Mouse (Mus musculus) embryonic facial prominence, embryonic 15.5 days (tissue): Measurements from ENCODE around the gene Tmem52. TPM values are rescaled to one million over a fixed set of nuclear protein-coding genes. Genes with fewer than 3 reads are reported as not detected.

Experiments
- ATAC-seq: fragments of 200-750 bp; cut with Nextera tagmentation; 2 replicates; pipeline ENCODE4 v1.8.0; 2017; ENCODE audit warnings: low read depth, moderate TSS enrichment; ENCODE audit not compliant: insufficient number of reproducible peaks, low FRiP score, low TSS enrichment
- H3K27ac ChIP-seq: fragments of 300-500 bp; sonication (generic); replicated peaks from 2 replicates; pipeline ENCODE4 v1.5.1; 2015; ENCODE audit warnings: mild to moderate bottlenecking, inconsistent platforms
- H3K27me3 ChIP-seq: fragments of 300-500 bp; sonication (generic); 2 replicates; pipeline ENCODE4 v1.6.1; 2015; ENCODE audit warnings: inconsistent platforms
- H3K36me3 ChIP-seq: fragments of 300-500 bp; sonication (generic); 2 replicates; pipeline ENCODE4 v1.6.1; 2015; ENCODE audit warnings: mild to moderate bottlenecking, inconsistent platforms
- H3K4me1 ChIP-seq: fragments of 300-500 bp; sonication (generic); 2 replicates; pipeline ENCODE4 v1.6.1; 2015; ENCODE audit warnings: inconsistent platforms
- H3K4me2 ChIP-seq: fragments of 300-500 bp; sonication (generic); replicated peaks from 2 replicates; pipeline ENCODE4 v1.6.1; 2015; ENCODE audit warnings: mild to moderate bottlenecking, inconsistent platforms
- H3K4me3 ChIP-seq: fragments of 300-500 bp; sonication (generic); replicated peaks from 2 replicates; pipeline ENCODE4 v1.5.1; 2015; ENCODE audit warnings: mild to moderate bottlenecking, inconsistent platforms
- H3K9ac ChIP-seq: fragments of 300-500 bp; sonication (generic); 2 replicates; pipeline ENCODE4 v1.6.1; 2015; ENCODE audit warnings: inconsistent platforms
- H3K9me3 ChIP-seq: fragments of 300-500 bp; sonication (generic); replicated peaks from 2 replicates; pipeline ENCODE4 v1.6.1; 2016; ENCODE audit warnings: inconsistent platforms
- WGBS: fragments of 180-500 bp; shearing (Covaris S2); methylation state at CpG from one replicate; pipeline ENCODE4 v1.1.7; 2015; 5-methylcytosine and 5-hydroxymethylcytosine counted together
- polyA plus RNA-seq: library from polyadenylated mRNA; unstranded; fragments of >200 nt; fragmentation: Nextera tagmentation; extraction: Ambion mirVana; gene quantifications from 2 replicates; pipeline ENCODE4 v1.2.1, GENCODE M21; 2015

Tmem52 gene
- polyA plus RNA-seq, 1 experiment from 2014 or later, result 1.3 TPM

DNA sequence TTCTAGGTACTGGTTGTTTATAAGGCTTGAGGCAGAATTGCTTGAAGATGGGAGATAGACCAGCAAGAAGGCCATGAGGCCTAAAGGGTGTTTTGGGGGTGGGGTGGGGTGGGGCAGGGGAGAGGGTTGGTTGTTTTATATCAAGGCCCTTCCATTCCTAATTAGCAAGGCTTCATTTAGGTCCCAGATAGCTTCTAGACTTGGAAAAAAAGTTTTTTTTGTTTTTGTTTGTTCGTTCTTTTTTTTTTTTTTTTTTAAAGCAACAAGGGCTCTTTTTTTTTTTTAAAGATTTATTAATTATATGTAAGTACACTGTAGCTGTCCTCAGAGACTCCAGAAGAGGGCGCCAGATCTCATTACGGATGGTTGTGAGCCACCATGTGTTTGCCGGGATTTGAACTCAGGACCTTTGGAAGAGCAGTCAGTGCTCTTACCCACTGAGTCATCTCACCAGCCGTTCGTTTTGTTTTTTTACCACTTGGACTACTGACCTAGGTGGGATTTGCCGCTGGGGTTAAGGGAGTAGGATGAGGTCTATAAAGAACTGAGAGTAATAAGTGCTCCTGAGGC, 49.1 kb downstream of the Tmem52 start:
- no peak overlapping the region for H3K9ac ChIP-seq
- WGBS, result 88% methylated on average over 7 of the region's 7 CpGs
- H3K27ac ChIP-seq, result no peak overlapping the region
- H3K27me3 ChIP-seq, result no peaks in the 10 kb centered on the region
- H3K4me1 ChIP-seq, result no peaks in the 10 kb centered on the region
- ATAC-seq, result no peak
- no peaks in the 10 kb centered on the region for H3K9me3 ChIP-seq
- peaks cover 8% of the 10 kb centered on the region; the same call in 1 of the 2 replicates for H3K36me3 ChIP-seq
- no peak overlapping the region for H3K4me3 ChIP-seq
- no peak overlapping the region for H3K4me2 ChIP-seq

Other genes with a start within 250 kb of the Tmem52 start
- 24.4 and 26.3 TPM in 2 replicates for gene Ski, start 246.5 kb upstream of the Tmem52 start, polyA plus RNA-seq
- 74.9 and 75.0 TPM in 2 replicates for gene Faap20, start 219.3 kb upstream of the Tmem52 start, polyA plus RNA-seq
- gene Prkcz, start 107.8 kb upstream of the Tmem52 start, polyA plus RNA-seq, result 12.4 and 12.7 TPM in 2 replicates
- 0.11 TPM in 1 of 2 replicates, not detected in the other for gene Gabrd, start 71.0 kb upstream of the Tmem52 start, polyA plus RNA-seq
- 3.3 and 4.9 TPM in 2 replicates for gene Cfap74, start 59.9 kb upstream of the Tmem52 start, polyA plus RNA-seq
- 445 and 456 TPM in 2 replicates for gene Gnb1, start 22.2 kb downstream of the Tmem52 start, polyA plus RNA-seq
- gene Nadk, start 93.3 kb downstream of the Tmem52 start, polyA plus RNA-seq, result 83.0 and 88.5 TPM in 2 replicates
- gene Slc35e2, start 132.3 kb downstream of the Tmem52 start, polyA plus RNA-seq, result 7.7 and 9.3 TPM in 2 replicates
- 62.1 and 65.6 TPM in 2 replicates for gene Cdk11b, start 155.7 kb downstream of the Tmem52 start, polyA plus RNA-seq
- gene Gm10563, start 176.3 kb downstream of the Tmem52 start, polyA plus RNA-seq, result not detected in 2 replicates
- gene Mmp23, start 184.3 kb downstream of the Tmem52 start, polyA plus RNA-seq, result 38.5 and 39.0 TPM in 2 replicates
- gene Mib2, start 200.1 kb downstream of the Tmem52 start, polyA plus RNA-seq, result 36.3 and 36.8 TPM in 2 replicates
- 13.5 and 13.9 TPM in 2 replicates for gene Fndc10, start 225.2 kb downstream of the Tmem52 start, polyA plus RNA-seq
- 135 and 140 TPM in 2 replicates for gene Ssu72, start 235.7 kb downstream of the Tmem52 start, polyA plus RNA-seq